Mouse (Mus musculus) layer of hippocampus, adult 6 months (tissue): ENCODE results near the gene Zfp944. TPM values are rescaled to one million over a fixed set of nuclear protein-coding genes. Genes with fewer than 3 reads are reported as not detected.

Experiments
- long read RNA-seq, 2 experiments: library from polyadenylated mRNA; unstranded; transcript quantifications; one replicate each; pipeline ENCODE4 v2.0.0; 2019 to 2020
- polyA plus RNA-seq: library from polyadenylated mRNA; unstranded; fragments of <200 nt; fragmentation: Nextera tagmentation; gene quantifications from 2 replicates; pipeline ENCODE4 v1.2.3, GENCODE M21; 2021

The Zfp944 gene
- 6.4 and 6.6 TPM in 2 replicates for polyA plus RNA-seq
- long read RNA-seq, experiment 1, partial matches to known transcripts, result 2 of 15 reads
- long read RNA-seq, experiment 1, other reads (novel, unspliced or antisense), result 9 of 15 reads
- long read RNA-seq, experiment 2, transcript Zfp944-201 (6 exons, 2,784 nt), result major isoform, 28 of 113 reads
- long read RNA-seq, experiment 2, partial matches to known transcripts, result 12 of 113 reads
- long read RNA-seq, experiment 2, other reads (novel, unspliced or antisense), result 73 of 113 reads

DNA sequence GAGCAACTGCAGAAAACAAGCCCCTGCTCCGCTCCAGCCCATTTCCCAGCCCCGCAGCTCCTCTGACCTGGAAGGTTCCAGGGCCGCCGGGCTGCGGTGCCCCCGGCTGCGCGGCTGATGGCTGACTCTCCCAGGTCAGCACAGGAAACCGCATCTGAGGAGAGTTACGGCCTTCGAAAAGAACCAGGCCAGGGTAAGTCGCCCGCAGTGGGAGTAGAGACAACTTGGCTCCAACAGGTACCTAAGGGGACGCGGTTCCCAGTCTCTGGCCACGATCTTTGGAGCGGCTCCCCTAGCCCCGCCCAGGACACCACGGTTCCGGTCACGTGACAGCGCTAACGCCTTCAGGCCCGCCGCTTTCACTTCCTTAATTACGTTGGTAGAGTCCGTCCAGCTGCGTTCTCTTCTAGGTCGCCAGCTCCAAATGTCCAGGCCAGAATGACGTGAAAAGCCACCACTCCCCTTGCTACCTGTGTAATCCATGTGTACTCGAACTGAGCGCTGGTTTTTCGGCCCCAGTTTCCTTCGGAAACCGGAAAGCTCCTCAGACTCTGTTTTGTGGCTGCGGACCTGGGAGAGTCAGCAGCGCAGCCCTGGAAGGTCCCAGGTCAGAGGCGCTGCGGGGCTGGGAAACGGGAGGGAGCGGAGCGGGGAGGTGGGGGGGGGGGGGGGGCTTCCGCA, at the start of gene Zfp944, which contains the start of gene Zfp758:
Zfp944 (minus strand) TSS at position 300 of the 681 bp plus-strand sequence.
Zfp758 (plus strand) TSS at position 353 of the 681 bp plus-strand sequence.

GRCm38 (mm10) chr17:22314730-22315226, 46.4 kb downstream of the Zfp944 start, which contains the start of gene CT030661.1:
TSS of gene CT030661.1 (minus strand) at chr17:22314837.

Other genes with a start within 250 kb of the Zfp944 start
- gene Zfp947, start 195.2 kb downstream of the Zfp944 start, polyA plus RNA-seq, result 0.30 and 0.49 TPM in 2 replicates
- 2.0 and 2.4 TPM in 2 replicates for gene Zfp994, start 135.8 kb downstream of the Zfp944 start, polyA plus RNA-seq
- 4.8 and 5.0 TPM in 2 replicates for gene CT030661.1, start 46.6 kb downstream of the Zfp944 start, polyA plus RNA-seq
- gene Zfp758, start 53 bp upstream of the Zfp944 start, polyA plus RNA-seq, result 4.1 and 4.2 TPM in 2 replicates
- 3.8 and 4.2 TPM in 2 replicates for gene Zfp946, start 62.8 kb upstream of the Zfp944 start, polyA plus RNA-seq
- gene Vmn2r111, start 212.1 kb upstream of the Zfp944 start, polyA plus RNA-seq, result not detected in 2 replicates
- gene Vmn2r112, start 239.6 kb upstream of the Zfp944 start, polyA plus RNA-seq, result not detected in 2 replicates